Mouse (Mus musculus) limb, embryonic 14.5 days (tissue): ENCODE results near the gene Fancd2. TPM values are rescaled to one million over a fixed set of nuclear protein-coding genes. Genes with fewer than 3 reads are reported as not detected.

Experiments
- ATAC-seq: fragments of 200-750 bp; cut with Nextera tagmentation; 2 replicates; pipeline ENCODE4 v1.8.0; 2017; ENCODE audit warnings: low read depth, moderate number of reproducible peaks, moderate TSS enrichment; ENCODE audit not compliant: low FRiP score
- DNase-seq: peaks from one replicate; pipeline ENCODE4 v3.0.0-alpha.2; 2015; ENCODE audit warnings: low spot score
- H3K27ac ChIP-seq: fragments of 300-500 bp; sonication (generic); replicated peaks from 2 replicates; pipeline ENCODE4 v1.5.1; 2014; ENCODE audit warnings: low read depth, mild to moderate bottlenecking, low read length, moderate library complexity, mixed read lengths
- H3K27me3 ChIP-seq: fragments of 300-500 bp; sonication (generic); 2 replicates; pipeline ENCODE4 v1.6.1; 2014; ENCODE audit warnings: low read length, mixed read lengths; ENCODE audit not compliant: control insufficient read depth, insufficient read depth
- H3K36me3 ChIP-seq: fragments of 300-500 bp; sonication (generic); 2 replicates; pipeline ENCODE4 v1.6.1; 2014; ENCODE audit warnings: mild to moderate bottlenecking, low read length, moderate library complexity, mixed read lengths; ENCODE audit not compliant: control insufficient read depth, insufficient read depth
- H3K4me1 ChIP-seq: fragments of 300-500 bp; sonication (generic); 2 replicates; pipeline ENCODE4 v1.6.1; 2014; ENCODE audit warnings: antibody characterized with exemption, low read length, mixed read lengths; ENCODE audit not compliant: control insufficient read depth, insufficient read depth
- H3K4me2 ChIP-seq: fragments of 300-500 bp; sonication (generic); replicated peaks from 2 replicates; pipeline ENCODE4 v1.6.1; 2014; ENCODE audit warnings: low read depth, mild to moderate bottlenecking, low read length, moderate library complexity; ENCODE audit not compliant: severe bottlenecking
- H3K4me3 ChIP-seq: fragments of 300-500 bp; sonication (generic); replicated peaks from 2 replicates; pipeline ENCODE4 v1.5.1; 2014; ENCODE audit warnings: low read length
- H3K9ac ChIP-seq: fragments of 300-500 bp; sonication (generic); 2 replicates; pipeline ENCODE4 v1.6.1; 2014; ENCODE audit warnings: mild to moderate bottlenecking, low read depth, low read length, moderate library complexity; ENCODE audit not compliant: severe bottlenecking
- H3K9me3 ChIP-seq: fragments of 300-500 bp; sonication (generic); 2 replicates; pipeline ENCODE4 v1.6.1; 2016; ENCODE audit warnings: low read length; ENCODE audit not compliant: control insufficient read depth
- POLR2A ChIP-seq: fragments of 200-500 bp; IDR thresholded peaks from 2 replicates; pipeline ENCODE4 v1.8.0; 2012; ENCODE audit warnings: inconsistent platforms, mild to moderate bottlenecking, moderate library complexity, borderline replicate concordance; ENCODE audit not compliant: insufficient read depth, insufficient read length; ENCODE audit errors: extremely low read depth
- WGBS: fragments of 180-500 bp; shearing (Covaris S2); extraction: QIAGEN DNeasy Blood & Tissue Kit; methylation state at CpG from one replicate; pipeline ENCODE4 v1.1.7; 2014; 5-methylcytosine and 5-hydroxymethylcytosine counted together
- polyA plus RNA-seq, 2 experiments: library from polyadenylated mRNA; depleted of rRNA in 1 of 2; stranded (reverse) in 1 of 2; unstranded in 1 of 2; fragments of >200 nt; fragmentation: Nextera tagmentation in 1 of 2; extraction: Ambion mirVana in 1 of 2; gene quantifications; 2 replicates each; pipeline versions ENCODE4 v1.2.1 to v1.2.3; 2012 to 2014

Gene Fancd2
- polyA plus RNA-seq, 2 experiments: 7.5 to 12.8 TPM

- ATAC-seq (peak; percentile 94), DNase-seq (peak; percentile 89)
- H3K27ac ChIP-seq: no peak within 1 kb of the TSS
- H3K9me3 ChIP-seq: no peaks in the 10 kb centered on the region
- WGBS: 7% methylated on average over 36 of the region's 37 CpGs
- H3K9ac ChIP-seq: peak within 1 kb of the TSS; percentile 63
- H3K4me1 ChIP-seq: no peaks in the 10 kb centered on the region
- H3K27me3 ChIP-seq: no peaks in the 10 kb centered on the region
- H3K4me2 ChIP-seq: peak within 1 kb of the TSS; percentile 58
- H3K4me3 ChIP-seq: peak within 1 kb of the TSS; percentile 51
- H3K36me3 ChIP-seq: no peaks in the 10 kb centered on the region
- TF ChIP-seq POLR2A: peak; percentile 30; the same call in 1 of the 2 replicates
These were observed 107.0 kb downstream of the Fancd2 start, which contains the start of gene Irak2 for GRCm38 (mm10) chr6:113638302-113639040. TSS of gene Irak2 (plus strand) at chr6:113638467.

DNA sequence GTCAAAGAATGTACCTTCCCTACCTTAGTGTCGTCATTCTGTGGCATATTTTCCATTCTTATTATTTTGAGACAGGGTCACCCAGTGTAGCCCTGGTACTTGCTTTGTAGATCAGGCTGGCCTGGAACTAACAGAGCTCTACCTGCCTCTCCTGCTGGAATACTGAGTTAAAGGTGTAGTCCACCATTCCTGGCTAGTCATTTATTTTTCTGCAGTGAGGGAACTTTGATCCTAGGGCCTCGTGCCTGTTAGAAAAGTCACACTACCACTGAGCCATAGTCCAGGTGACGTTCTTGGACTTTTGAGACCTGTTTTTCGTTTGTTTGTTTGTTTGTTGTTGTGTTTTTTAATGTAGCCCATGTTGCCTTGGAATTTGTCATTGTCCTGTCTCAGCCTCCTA, 107.7 kb downstream of the Fancd2 start:
- no peak overlapping the region for H3K4me3 ChIP-seq
- 83% methylated on average over 4 of the region's 4 CpGs for WGBS

DNA sequence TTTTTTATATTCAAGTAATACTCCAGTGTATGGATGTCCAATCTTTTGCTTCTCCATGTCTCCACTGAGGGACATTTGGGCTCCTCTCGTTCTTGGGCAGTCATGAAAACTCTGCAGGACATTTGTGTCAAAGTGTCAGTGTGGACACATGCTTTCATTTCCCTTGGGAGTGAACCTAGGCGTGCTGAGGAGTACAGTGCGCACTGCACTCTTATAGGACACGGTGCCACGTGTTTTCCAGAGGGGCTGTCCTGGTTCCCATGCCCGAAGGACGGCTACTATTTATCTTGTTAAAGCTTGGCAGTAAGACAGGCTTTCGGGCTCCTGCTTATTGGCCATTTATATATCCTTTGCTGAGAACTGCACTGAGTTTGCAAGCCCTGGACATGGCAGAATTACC, 111.1 kb downstream of the Fancd2 start:
- Histone ChIP-seq H3K27me3 (no peaks in the 10 kb centered on the region), H3K27ac (no peak overlapping the region), H3K9ac (no peak overlapping the region), H3K4me1 (no peaks in the 10 kb centered on the region), H3K36me3 (no peaks in the 10 kb centered on the region), H3K4me2 (no peak overlapping the region), H3K4me3 (no peak overlapping the region), H3K9me3 (no peaks in the 10 kb centered on the region)
- TF ChIP-seq POLR2A: no peak
- ATAC-seq (no peak), DNase-seq (no peak)
- 83% methylated on average over 8 of the region's 8 CpGs for WGBS

More for the DNA sequence above, 107.7 kb downstream of the Fancd2 start:
- H3K27ac ChIP-seq: no peak overlapping the region
- H3K4me2 ChIP-seq: no peak overlapping the region
- no peaks in the 10 kb centered on the region for H3K9me3 ChIP-seq
- H3K9ac ChIP-seq: no peak overlapping the region
- no peak for ATAC-seq
- TF ChIP-seq POLR2A: no peak
- no peaks in the 10 kb centered on the region for H3K27me3 ChIP-seq
- no peaks in the 10 kb centered on the region for H3K36me3 ChIP-seq
- H3K4me1 ChIP-seq: no peaks in the 10 kb centered on the region
- no peak for DNase-seq

DNA sequence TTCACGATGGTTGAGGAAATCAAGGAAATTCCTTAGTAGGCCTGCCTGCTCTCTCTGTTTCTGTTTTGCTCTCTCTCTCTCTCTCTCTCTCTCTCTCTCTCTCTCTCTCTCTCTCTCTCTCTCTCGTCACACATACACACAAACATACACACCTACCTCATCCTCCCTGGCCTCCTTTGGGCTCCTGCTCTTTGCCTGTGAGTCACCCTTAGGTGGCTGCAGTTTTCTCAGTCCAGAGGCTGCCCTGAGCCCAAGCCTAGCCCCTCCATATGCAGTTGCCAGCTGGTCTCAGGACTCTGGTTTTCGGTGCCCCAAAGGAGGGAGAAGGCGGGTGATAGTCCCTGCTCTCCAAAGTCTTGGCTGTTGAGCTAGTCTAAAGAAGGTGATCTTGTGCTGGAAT, 111.5 kb downstream of the Fancd2 start:
- WGBS: 70% methylated on average over 4 of the region's 4 CpGs
- no peak overlapping the region for H3K27ac ChIP-seq
- H3K9ac ChIP-seq: no peak overlapping the region
- no peaks in the 10 kb centered on the region for H3K36me3 ChIP-seq
- no peaks in the 10 kb centered on the region for H3K4me1 ChIP-seq
- H3K9me3 ChIP-seq: no peaks in the 10 kb centered on the region
- ATAC-seq (no peak), DNase-seq (no peak)
- H3K4me3 ChIP-seq: no peak overlapping the region
- H3K27me3 ChIP-seq: no peaks in the 10 kb centered on the region
- no peak overlapping the region for H3K4me2 ChIP-seq
- no peak for TF ChIP-seq POLR2A

GRCm38 (mm10) chr6:113643967-113644366, 112.5 kb downstream of the Fancd2 start:
- no peaks in the 10 kb centered on the region for H3K27me3 ChIP-seq
- no peak overlapping the region for H3K4me2 ChIP-seq
- 96% methylated on average over 2 of the region's 2 CpGs for WGBS
- no peak overlapping the region for H3K27ac ChIP-seq
- DNase-seq (no peak), ATAC-seq (no peak)
- TF ChIP-seq POLR2A: no peak
- H3K4me1 ChIP-seq: no peaks in the 10 kb centered on the region
- H3K9ac ChIP-seq: no peak overlapping the region
- H3K4me3 ChIP-seq: no peak overlapping the region
- H3K36me3 ChIP-seq: no peaks in the 10 kb centered on the region
- no peaks in the 10 kb centered on the region for H3K9me3 ChIP-seq
